Mouse (Mus musculus): Measurements from ENCODE around the gene Hmcn1.

- TF ChIP-seq TAL1 (IDR thresholded peaks at IDR 0.05; ENCODE audit: low read length) (no peak), GATA1 (IDR thresholded peaks at IDR 0.05; ENCODE audit: low read length) (no peak)
Observed at GRCm38 (mm10) chr1:151040290-151040689, 47.1 kb upstream of the Hmcn1 start.
